Mouse (Mus musculus) thymus, adult 2 months (tissue): ENCODE measurements at regions not wholly inside any gene's neighbourhood (a gene's known extent, or its start where the extent isn't known, plus 50 kb on each side); places are given as distances from the start of the nearest gene placed in this dataset.

Experiments used
- DNase-seq: peaks from one replicate; pipeline ENCODE4 v3.0.0; 2021
- H3K27ac ChIP-seq: fragments of 200-500 bp; 2 replicates; pipeline ENCODE4 v1.5.1; 2012; ENCODE audit warnings: low read length, control low read depth; ENCODE audit not compliant: control insufficient read depth, insufficient read depth
- H3K27me3 ChIP-seq: fragments of 200-500 bp; 2 replicates; pipeline ENCODE4 v1.6.1; 2012; ENCODE audit warnings: mild to moderate bottlenecking, low read length, moderate library complexity, mixed read lengths; ENCODE audit not compliant: control insufficient read depth, insufficient read depth
- H3K36me3 ChIP-seq: fragments of 200-500 bp; 2 replicates; pipeline ENCODE4 v1.6.1; 2012; ENCODE audit warnings: mild to moderate bottlenecking, low read length, moderate library complexity; ENCODE audit not compliant: control insufficient read depth, insufficient read depth
- H3K4me1 ChIP-seq: fragments of 200-500 bp; replicated peaks from 2 replicates; pipeline ENCODE4 v1.6.1; 2012; ENCODE audit warnings: low read length; ENCODE audit not compliant: control insufficient read depth, insufficient read depth
- H3K4me3 ChIP-seq: fragments of 200-500 bp; 2 replicates; pipeline ENCODE4 v1.5.1; 2012; ENCODE audit warnings: mild to moderate bottlenecking, low read length, control low read depth, moderate library complexity; ENCODE audit not compliant: control insufficient read depth, insufficient read depth
- CTCF ChIP-seq: fragments of 200-500 bp; IDR thresholded peaks from 2 replicates; pipeline ENCODE4 v1.5.1; 2012; ENCODE audit warnings: mild to moderate bottlenecking, control low read depth, low read length, moderate library complexity, borderline replicate concordance; ENCODE audit not compliant: control insufficient read depth, poor library complexity, insufficient read depth; ENCODE audit errors: extremely low read depth
- POLR2A ChIP-seq: fragments of 200-500 bp; IDR thresholded peaks from 2 replicates; pipeline ENCODE4 v1.6.1; 2012; ENCODE audit warnings: mild to moderate bottlenecking, low read length, control low read depth, moderate library complexity; ENCODE audit not compliant: control insufficient read depth, poor library complexity, insufficient read depth; ENCODE audit errors: extremely low read depth
- WGBS: fragments of 180-500 bp; shearing (Covaris S2); methylation state at CpG from one replicate; pipeline ENCODE4 v1.1.7; 2018; 5-methylcytosine and 5-hydroxymethylcytosine counted together

GRCm38 (mm10) chr6:143519668-143520067 is 352.6 kb downstream of the Etnk1 start:
- H3K4me3 ChIP-seq: no peak overlapping the region
- whole genome bisulfite sequencing: 99% methylated on average over 5 of the region's 5 CpGs
- H3K27me3 ChIP-seq: no peaks in the 10 kb centered on the region
- DNase-seq: no peak
- H3K27ac ChIP-seq: no peak overlapping the region
- no peak for TF ChIP-seq CTCF
- TF ChIP-seq POLR2A: no peak
- no peaks in the 10 kb centered on the region for H3K36me3 ChIP-seq
- no peaks in the 10 kb centered on the region for H3K4me1 ChIP-seq

GRCm38 (mm10) chr6:143525092-143525491 is 358.1 kb downstream of the Etnk1 start:
- WGBS: 93% methylated on average over 4 of the region's 4 CpGs
- no peak for TF ChIP-seq CTCF
- TF ChIP-seq POLR2A: no peak
- no peaks in the 10 kb centered on the region for H3K27me3 ChIP-seq
- H3K4me1 ChIP-seq: no peaks in the 10 kb centered on the region
- no peaks in the 10 kb centered on the region for H3K36me3 ChIP-seq
- no peak for DNase-seq
- no peak overlapping the region for H3K4me3 ChIP-seq
- H3K27ac ChIP-seq: no peak overlapping the region

- no peak overlapping the region for H3K27ac ChIP-seq
- no peaks in the 10 kb centered on the region for H3K27me3 ChIP-seq
- no peaks in the 10 kb centered on the region for H3K4me1 ChIP-seq
- H3K4me3 ChIP-seq: no peak overlapping the region
- no peak for DNase-seq
- 98% methylated on average over 7 of the region's 7 CpGs for WGBS
- no peaks in the 10 kb centered on the region for H3K36me3 ChIP-seq
- TF ChIP-seq CTCF (no peak), POLR2A (no peak)
Measured at GRCm38 (mm10) chr6:143528898-143529297, 361.9 kb downstream of the Etnk1 start.

- 82% methylated on average over 13 of the region's 13 CpGs for WGBS
- DNase-seq: no peak
- H3K4me3 ChIP-seq: no peak overlapping the region
- no peaks in the 10 kb centered on the region for H3K36me3 ChIP-seq
- TF ChIP-seq CTCF (no peak), POLR2A (no peak)
- no peaks in the 10 kb centered on the region for H3K4me1 ChIP-seq
- no peak overlapping the region for H3K27ac ChIP-seq
- H3K27me3 ChIP-seq: no peaks in the 10 kb centered on the region
Measured at GRCm38 (mm10) chr6:143530372-143531224, 363.6 kb downstream of the Etnk1 start.

- TF ChIP-seq POLR2A (no peak), CTCF (no peak)
Measured at GRCm38 (mm10) chr6:143531477-143531876, 364.5 kb downstream of the Etnk1 start.

GRCm38 (mm10) chr6:143532380-143532779 is 365.4 kb downstream of the Etnk1 start:
- 97% methylated on average over 12 of the region's 12 CpGs for WGBS
- H3K36me3 ChIP-seq: no peaks in the 10 kb centered on the region
- no peaks in the 10 kb centered on the region for H3K27me3 ChIP-seq
- TF ChIP-seq CTCF: no peak
- no peak for TF ChIP-seq POLR2A
- H3K4me1 ChIP-seq: no peaks in the 10 kb centered on the region
- no peak overlapping the region for H3K27ac ChIP-seq
- no peak for DNase-seq
- H3K4me3 ChIP-seq: no peak overlapping the region

More at GRCm38 (mm10) chr6:143531477-143531876, 364.5 kb downstream of the Etnk1 start:
- 84% methylated on average over 6 of the region's 6 CpGs for WGBS
- Histone ChIP-seq H3K27ac (no peak overlapping the region), H3K36me3 (no peaks in the 10 kb centered on the region), H3K27me3 (no peaks in the 10 kb centered on the region), H3K4me3 (no peak overlapping the region), H3K4me1 (no peaks in the 10 kb centered on the region)
- no peak for DNase-seq

GRCm38 (mm10) chr6:143535265-143535664 is 368.2 kb downstream of the Etnk1 start:
- no peak for DNase-seq
- H3K4me3 ChIP-seq: no peak overlapping the region

More at GRCm38 (mm10) chr6:143535265-143535664, 368.2 kb downstream of the Etnk1 start:
- 94% methylated on average over 12 of the region's 12 CpGs for WGBS
- H3K36me3 ChIP-seq: no peaks in the 10 kb centered on the region
- no peaks in the 10 kb centered on the region for H3K27me3 ChIP-seq
- H3K4me1 ChIP-seq: no peaks in the 10 kb centered on the region
- no peak overlapping the region for H3K27ac ChIP-seq
- no peak for TF ChIP-seq CTCF
- TF ChIP-seq POLR2A: no peak
